Mouse (Mus musculus): Measurements from ENCODE around the gene Gja8.
A peak's percentile ranks its signal among the peaks of the same experiment; 100 is the strongest.

The Gja8 gene

GRCm38 (mm10) chr3:96925920-96926319 lies at the start of gene Gja8:
Gene Gja8 (minus strand): TSS chr3:96926020.
- DNase-seq = no peak

GRCm38 (mm10) chr3:96974467-96974866 lies 48.6 kb upstream of the Gja8 start:
- DNase-seq = no peak

GRCm38 (mm10) chr3:96970986-96971385 lies 45.2 kb upstream of the Gja8 start:
- DNase-seq = no peak

GRCm38 (mm10) chr3:96963088-96964034 lies 37.5 kb upstream of the Gja8 start:
- no peak for DNase-seq

GRCm38 (mm10) chr3:96960597-96960996 lies 34.8 kb upstream of the Gja8 start:
- DNase-seq = no peak

- DNase-seq = peak; percentile 56 to 65
These were observed 27.8 kb upstream of the Gja8 start for GRCm38 (mm10) chr3:96953489-96954233.

- no peak for DNase-seq
These were observed 16.9 kb upstream of the Gja8 start for GRCm38 (mm10) chr3:96942706-96943105.

- peak; percentile 81 to 82 for DNase-seq
These were observed 12.9 kb upstream of the Gja8 start for GRCm38 (mm10) chr3:96938738-96939137.

- DNase-seq = no peak
These were observed 11.8 kb upstream of the Gja8 start for GRCm38 (mm10) chr3:96937606-96938005.

GRCm38 (mm10) chr3:96936241-96936640 lies 10.4 kb upstream of the Gja8 start:
- DNase-seq = peak in 1 of 2 experiments; percentile 13

GRCm38 (mm10) chr3:96931261-96931681 lies 5.5 kb upstream of the Gja8 start:
- no peak for DNase-seq

- DNase-seq = no peak
These were observed 1.2 kb downstream of the Gja8 start for GRCm38 (mm10) chr3:96924631-96925030.

- DNase-seq = no peak
These were observed 4.8 kb downstream of the Gja8 start for GRCm38 (mm10) chr3:96920991-96921390.

- no peak for DNase-seq
These were observed 20.2 kb downstream of the Gja8 start for GRCm38 (mm10) chr3:96905592-96905991.

- DNase-seq = peak; percentile 93 to 95
These were observed 20.8 kb downstream of the Gja8 start, which contains the start of gene Gpr89 for GRCm38 (mm10) chr3:96904851-96905541. Gene Gpr89 (minus strand): TSS chr3:96905346.

- DNase-seq = no peak
These were observed 21.4 kb downstream of the Gja8 start, which contains the start of gene Gja5 for GRCm38 (mm10) chr3:96904393-96904792. Gene Gja5 (plus strand): TSS chr3:96904693.

GRCm38 (mm10) chr3:96902336-96902999 lies 23.4 kb downstream of the Gja8 start:
- no peak for DNase-seq

GRCm38 (mm10) chr3:96883690-96884089 lies 42.1 kb downstream of the Gja8 start:
- no peak for DNase-seq

GRCm38 (mm10) chr3:96882061-96882849 lies 43.6 kb downstream of the Gja8 start:
- no peak for DNase-seq

GRCm38 (mm10) chr3:96881557-96881956 lies 44.3 kb downstream of the Gja8 start:
- no peak for DNase-seq

GRCm38 (mm10) chr3:96880385-96880784 lies 45.4 kb downstream of the Gja8 start:
- no peak for DNase-seq
